Mouse (Mus musculus) hindbrain, embryonic 15.5 days (tissue): Measurements from ENCODE around the gene Cdh12. TPM values are rescaled to one million over a fixed set of nuclear protein-coding genes. Genes with fewer than 3 reads are reported as not detected.

Experiments
- ATAC-seq: fragments of 200-750 bp; cut with Nextera tagmentation; 2 replicates; pipeline ENCODE4 v1.8.0; 2017; ENCODE audit warnings: low read depth, moderate number of reproducible peaks, moderate TSS enrichment; ENCODE audit not compliant: low FRiP score
- H3K27ac ChIP-seq: fragments of 300-500 bp; sonication (generic); replicated peaks from 2 replicates; pipeline ENCODE4 v1.5.1; 2015; ENCODE audit warnings: mild to moderate bottlenecking, inconsistent platforms
- H3K27me3 ChIP-seq: fragments of 300-500 bp; sonication (generic); 2 replicates; pipeline ENCODE4 v1.6.1; 2015; ENCODE audit warnings: control low read depth, inconsistent platforms
- H3K36me3 ChIP-seq: fragments of 300-500 bp; sonication (generic); 2 replicates; pipeline ENCODE4 v1.6.1; 2015; ENCODE audit warnings: control low read depth, inconsistent platforms
- H3K4me1 ChIP-seq: fragments of 300-500 bp; sonication (generic); replicated peaks from 2 replicates; pipeline ENCODE4 v1.6.1; 2015; ENCODE audit warnings: control low read depth, inconsistent platforms
- H3K4me2 ChIP-seq: fragments of 300-500 bp; sonication (generic); 2 replicates; pipeline ENCODE4 v1.6.1; 2015; ENCODE audit warnings: moderate library complexity, mild to moderate bottlenecking, inconsistent platforms
- H3K4me3 ChIP-seq: fragments of 300-500 bp; sonication (generic); 2 replicates; pipeline ENCODE4 v1.5.1; 2015; ENCODE audit warnings: mild to moderate bottlenecking, inconsistent platforms
- H3K9ac ChIP-seq: fragments of 300-500 bp; sonication (generic); 2 replicates; pipeline ENCODE4 v1.6.1; 2015; ENCODE audit warnings: inconsistent platforms
- H3K9me3 ChIP-seq: fragments of 300-500 bp; sonication (generic); 2 replicates; pipeline ENCODE4 v1.6.1; 2016; ENCODE audit warnings: control low read depth, inconsistent platforms
- WGBS: fragments of 180-500 bp; shearing (Covaris S2); methylation state at CpG from one replicate; pipeline ENCODE4 v1.1.7; 2015; 5-methylcytosine and 5-hydroxymethylcytosine counted together
- polyA plus RNA-seq: library from polyadenylated mRNA; unstranded; fragments of >200 nt; fragmentation: Nextera tagmentation; extraction: Ambion mirVana; gene quantifications from 2 replicates; pipeline ENCODE4 v1.2.1, GENCODE M21; 2015

Gene Cdh12
- polyA plus RNA-seq, 1 experiment from 2014 or later = 9.6 TPM

- Histone ChIP-seq H3K9ac (no peak overlapping the region), H3K9me3 (no peaks in the 10 kb centered on the region), H3K4me2 (no peak overlapping the region), H3K27me3 (no peaks in the 10 kb centered on the region), H3K36me3 (no peaks in the 10 kb centered on the region), H3K4me1 (no peaks in the 10 kb centered on the region), H3K27ac (no peak overlapping the region), H3K4me3 (no peak overlapping the region)
- ATAC-seq = no peak
Observed at GRCm38 (mm10) chr15:20944000-20944399, 494.9 kb downstream of the Cdh12 start.

- no peak overlapping the region for H3K9ac ChIP-seq
- no peak for ATAC-seq
- H3K27ac ChIP-seq = no peak overlapping the region
- H3K9me3 ChIP-seq = no peaks in the 10 kb centered on the region
- 44% methylated on average over 2 of the region's 2 CpGs for WGBS
- no peaks in the 10 kb centered on the region for H3K27me3 ChIP-seq
- H3K4me3 ChIP-seq = no peak overlapping the region
- H3K36me3 ChIP-seq = no peaks in the 10 kb centered on the region
- no peak overlapping the region for H3K4me2 ChIP-seq
- no peaks in the 10 kb centered on the region for H3K4me1 ChIP-seq
Observed at GRCm38 (mm10) chr15:20967463-20967862, 518.4 kb downstream of the Cdh12 start.

DNA sequence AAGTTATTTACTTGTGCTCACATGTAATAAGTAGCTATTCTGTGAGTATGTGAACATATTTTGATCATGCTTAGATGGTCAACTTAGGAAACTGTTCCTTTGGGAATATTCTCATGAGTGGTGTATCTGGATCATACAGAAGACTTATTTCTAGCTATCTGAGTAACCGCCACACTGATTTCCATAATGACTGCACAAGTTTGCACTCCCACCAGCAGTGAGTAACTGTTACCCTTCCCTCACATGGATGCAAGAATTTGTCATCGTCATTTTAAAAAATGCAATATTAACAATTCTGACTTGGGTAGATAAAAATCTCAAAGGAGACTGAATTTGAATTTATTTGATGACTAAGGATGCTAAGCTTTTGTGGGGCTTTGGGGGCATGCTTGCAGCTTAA is 522.0 kb downstream of the Cdh12 start:
- no peak for ATAC-seq
- Histone ChIP-seq H3K9me3 (no peaks in the 10 kb centered on the region), H3K9ac (no peak overlapping the region), H3K27ac (no peak overlapping the region), H3K4me1 (no peaks in the 10 kb centered on the region), H3K4me3 (no peak overlapping the region), H3K4me2 (no peak overlapping the region), H3K27me3 (no peaks in the 10 kb centered on the region), H3K36me3 (no peaks in the 10 kb centered on the region)
- WGBS = 85% methylated on average over 2 of the region's 2 CpGs

GRCm38 (mm10) chr15:21000541-21000940 is 551.5 kb downstream of the Cdh12 start:
- no peaks in the 10 kb centered on the region for H3K4me1 ChIP-seq
- WGBS = 87% methylated on average over 4 of the region's 4 CpGs
- H3K36me3 ChIP-seq = no peaks in the 10 kb centered on the region
- no peak overlapping the region for H3K27ac ChIP-seq
- no peak overlapping the region for H3K4me2 ChIP-seq
- ATAC-seq = no peak
- H3K27me3 ChIP-seq = no peaks in the 10 kb centered on the region
- no peak overlapping the region for H3K9ac ChIP-seq
- no peak overlapping the region for H3K4me3 ChIP-seq
- no peaks in the 10 kb centered on the region for H3K9me3 ChIP-seq

- H3K27ac ChIP-seq = no peak overlapping the region
- H3K4me2 ChIP-seq = no peak overlapping the region
- ATAC-seq = no peak
- H3K9ac ChIP-seq = no peak overlapping the region
- H3K4me1 ChIP-seq = no peaks in the 10 kb centered on the region
- no peak overlapping the region for H3K4me3 ChIP-seq
- H3K36me3 ChIP-seq = no peaks in the 10 kb centered on the region
- H3K9me3 ChIP-seq = no peaks in the 10 kb centered on the region
- H3K27me3 ChIP-seq = no peaks in the 10 kb centered on the region
- 82% methylated on average over 2 of the region's 2 CpGs for WGBS
Observed at GRCm38 (mm10) chr15:21007931-21008330, 558.9 kb downstream of the Cdh12 start.

- H3K4me3 ChIP-seq = no peak overlapping the region
- H3K4me1 ChIP-seq = no peaks in the 10 kb centered on the region
- H3K9me3 ChIP-seq = no peaks in the 10 kb centered on the region
- no peaks in the 10 kb centered on the region for H3K36me3 ChIP-seq
- no peak for ATAC-seq
- no peak overlapping the region for H3K4me2 ChIP-seq
- WGBS = 2% methylated on average over 1 of the region's 1 CpGs
- no peak overlapping the region for H3K9ac ChIP-seq
- H3K27ac ChIP-seq = no peak overlapping the region
- no peaks in the 10 kb centered on the region for H3K27me3 ChIP-seq
Observed at GRCm38 (mm10) chr15:21008487-21008886, 559.4 kb downstream of the Cdh12 start.

DNA sequence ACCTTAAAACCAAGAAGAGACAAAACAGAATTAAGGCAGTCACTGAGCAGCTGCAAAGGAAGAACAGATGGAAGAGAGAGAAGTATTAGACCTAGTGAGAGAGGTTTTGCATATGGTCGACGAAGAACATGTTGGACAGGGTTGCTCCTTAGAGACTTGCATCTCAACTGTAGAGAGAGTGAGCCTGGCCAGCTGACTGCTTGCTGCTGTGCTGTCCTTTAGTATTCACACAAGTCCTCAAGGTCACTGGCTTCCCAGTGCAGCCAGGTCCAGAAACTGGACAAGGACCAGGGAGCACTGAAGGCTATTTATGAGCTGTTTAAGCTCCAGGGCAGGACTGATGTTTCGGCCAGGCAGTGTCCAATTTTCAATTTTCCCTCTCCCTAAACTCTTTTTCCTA is 559.9 kb downstream of the Cdh12 start:
- Histone ChIP-seq H3K27me3 (no peaks in the 10 kb centered on the region), H3K9me3 (no peaks in the 10 kb centered on the region), H3K4me3 (no peak overlapping the region), H3K4me2 (no peak overlapping the region), H3K9ac (no peak overlapping the region), H3K36me3 (no peaks in the 10 kb centered on the region), H3K27ac (peak overlapping the region; percentile 42; the same call in 1 of the 2 replicates), H3K4me1 (no peaks in the 10 kb centered on the region)
- 0 out of 2 replicates have a peak, but pooled peaks have one; percentile 23 for ATAC-seq
- 34% methylated on average over 3 of the region's 3 CpGs for WGBS

DNA sequence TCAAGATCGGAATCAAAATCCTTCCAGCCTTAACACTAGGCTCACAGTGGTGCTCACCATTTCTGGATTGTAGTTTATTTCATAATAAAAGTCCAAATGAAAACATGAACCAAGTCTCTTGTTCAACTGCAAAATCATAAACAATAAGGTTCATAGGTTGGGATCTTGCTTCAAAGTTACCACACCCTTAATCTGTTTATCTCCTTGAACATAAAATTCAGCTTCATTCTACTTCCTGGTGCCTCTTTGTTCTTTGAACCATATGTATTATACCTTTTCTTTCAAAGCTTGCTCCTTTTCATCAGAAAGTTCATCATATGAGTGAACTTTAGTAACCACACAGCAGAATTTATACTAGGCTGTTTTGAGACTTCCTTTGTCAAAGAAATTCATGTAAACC is 614.6 kb downstream of the Cdh12 start:
- no peak overlapping the region for H3K27ac ChIP-seq
- WGBS = 85% methylated on average over 1 of the region's 1 CpGs
- no peaks in the 10 kb centered on the region for H3K4me1 ChIP-seq
- ATAC-seq = no peak
- H3K4me2 ChIP-seq = no peak overlapping the region
- no peak overlapping the region for H3K4me3 ChIP-seq
- no peak overlapping the region for H3K9ac ChIP-seq
- H3K27me3 ChIP-seq = no peaks in the 10 kb centered on the region
- no peaks in the 10 kb centered on the region for H3K36me3 ChIP-seq
- no peaks in the 10 kb centered on the region for H3K9me3 ChIP-seq

DNA sequence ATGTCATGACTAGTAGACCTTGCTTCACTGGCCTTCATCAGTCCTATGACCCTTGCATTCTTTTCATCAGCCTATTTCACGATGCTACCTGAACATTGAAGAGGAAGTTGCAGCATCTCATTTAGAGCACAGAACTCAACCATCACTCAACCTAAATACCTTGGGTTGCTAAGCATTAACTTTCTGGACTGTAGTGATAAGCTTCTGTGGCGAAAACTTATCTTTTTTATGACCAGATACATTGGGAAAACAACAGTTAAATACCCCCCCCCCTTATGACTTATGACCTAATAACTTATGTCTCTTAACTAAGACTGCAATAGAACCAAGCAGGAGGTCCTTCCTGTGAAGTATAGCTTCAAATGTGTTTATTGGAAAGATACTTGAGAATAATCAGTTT is 620.2 kb downstream of the Cdh12 start:
- WGBS = 92% methylated on average over 2 of the region's 2 CpGs
- Histone ChIP-seq H3K27me3 (no peaks in the 10 kb centered on the region), H3K9ac (no peak overlapping the region), H3K9me3 (no peaks in the 10 kb centered on the region), H3K36me3 (no peaks in the 10 kb centered on the region), H3K4me3 (no peak overlapping the region), H3K4me2 (no peak overlapping the region), H3K4me1 (no peaks in the 10 kb centered on the region), H3K27ac (no peak overlapping the region)
- ATAC-seq = no peak

DNA sequence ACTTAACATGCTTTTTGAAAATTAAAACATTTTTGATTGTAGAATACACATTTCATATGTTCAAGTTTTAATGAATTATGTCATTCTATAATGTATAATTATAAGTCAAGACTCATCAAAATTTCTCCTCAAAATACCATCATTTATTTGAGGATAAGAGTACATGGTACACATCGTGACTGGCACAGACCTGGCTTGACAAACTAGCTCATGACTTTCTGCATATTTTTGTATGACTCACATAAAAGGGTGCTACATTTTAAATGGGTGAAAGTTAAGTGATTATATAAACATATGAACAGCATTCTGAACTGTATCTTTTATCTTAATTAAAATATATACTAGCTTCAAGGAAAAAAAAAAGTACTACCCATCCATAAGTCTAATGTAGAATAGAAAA is 643.8 kb downstream of the Cdh12 start:
- ATAC-seq = no peak
- WGBS = 92% methylated on average over 1 of the region's 1 CpGs
- no peak overlapping the region for H3K9ac ChIP-seq
- no peaks in the 10 kb centered on the region for H3K4me1 ChIP-seq
- H3K9me3 ChIP-seq = no peaks in the 10 kb centered on the region
- H3K36me3 ChIP-seq = no peaks in the 10 kb centered on the region
- no peak overlapping the region for H3K4me3 ChIP-seq
- no peak overlapping the region for H3K27ac ChIP-seq
- no peaks in the 10 kb centered on the region for H3K27me3 ChIP-seq
- H3K4me2 ChIP-seq = no peak overlapping the region

GRCm38 (mm10) chr15:21109009-21109841 is 660.2 kb downstream of the Cdh12 start:
- ATAC-seq = peak; percentile 61; the same call in 1 of the 2 replicates
- Histone ChIP-seq H3K4me3 (peak overlapping the region; percentile 21), H3K9ac (no peak overlapping the region), H3K4me2 (peak overlapping the region; percentile 49), H3K27me3 (no peaks in the 10 kb centered on the region), H3K36me3 (no peaks in the 10 kb centered on the region), H3K9me3 (no peaks in the 10 kb centered on the region), H3K27ac (no peak overlapping the region), H3K4me1 (peaks cover 7% of the 10 kb centered on the region)
- 27% methylated on average over 11 of the region's 11 CpGs for WGBS

GRCm38 (mm10) chr15:21109889-21110500 is 660.9 kb downstream of the Cdh12 start:
- peak overlapping the region; percentile 77 for H3K4me2 ChIP-seq
- WGBS = 54% methylated on average over 4 of the region's 4 CpGs
- H3K9me3 ChIP-seq = no peaks in the 10 kb centered on the region
- 0 out of 2 replicates have a peak, but pooled peaks have one; percentile 43 for ATAC-seq
- H3K27me3 ChIP-seq = no peaks in the 10 kb centered on the region
- H3K4me3 ChIP-seq = 0 out of 2 replicates have a peak overlapping the region, but pooled peaks have one; percentile 46
- peaks cover 7% of the 10 kb centered on the region for H3K4me1 ChIP-seq
- H3K9ac ChIP-seq = no peak overlapping the region
- no peak overlapping the region for H3K27ac ChIP-seq
- no peaks in the 10 kb centered on the region for H3K36me3 ChIP-seq
